Mouse (Mus musculus) heart, embryonic 11.5 days (tissue): ENCODE data around the gene Fstl1. TPM values are rescaled to one million over a fixed set of nuclear protein-coding genes. Genes with fewer than 3 reads are reported as not detected.

Experiments used
- ATAC-seq: fragments of 200-750 bp; cut with Nextera tagmentation; replicated peaks from 2 replicates; pipeline ENCODE4 v1.8.0; 2017; ENCODE audit warnings: moderate library complexity; ENCODE audit not compliant: insufficient number of reproducible peaks, low FRiP score, low TSS enrichment
- H3K27ac ChIP-seq: fragments of 300-500 bp; sonication (generic); 2 replicates; pipeline ENCODE4 v1.5.1; 2014; ENCODE audit warnings: mild to moderate bottlenecking, low read depth, low read length
- H3K27me3 ChIP-seq: fragments of 300-500 bp; sonication (generic); 2 replicates; pipeline ENCODE4 v1.6.1; 2014; ENCODE audit warnings: mild to moderate bottlenecking, low read length, mixed read lengths; ENCODE audit not compliant: control insufficient read depth, insufficient read depth
- H3K36me3 ChIP-seq: fragments of 300-500 bp; sonication (generic); 2 replicates; pipeline ENCODE4 v1.6.1; 2014; ENCODE audit warnings: mild to moderate bottlenecking, low read length, moderate library complexity, mixed read lengths; ENCODE audit not compliant: control insufficient read depth, insufficient read depth
- H3K4me1 ChIP-seq: fragments of 300-500 bp; sonication (generic); 2 replicates; pipeline ENCODE4 v1.6.1; 2014; ENCODE audit warnings: low read length; ENCODE audit not compliant: control insufficient read depth, insufficient read depth
- H3K4me2 ChIP-seq: fragments of 300-500 bp; sonication (generic); 2 replicates; pipeline ENCODE4 v1.6.1; 2014; ENCODE audit warnings: mild to moderate bottlenecking, moderate library complexity
- H3K4me3 ChIP-seq: fragments of 300-500 bp; sonication (generic); 2 replicates; pipeline ENCODE4 v1.5.1; 2014; ENCODE audit warnings: low read depth, low read length
- H3K9ac ChIP-seq: fragments of 300-500 bp; sonication (generic); 2 replicates; pipeline ENCODE4 v1.6.1; 2014; ENCODE audit warnings: mild to moderate bottlenecking, low read depth, low read length, moderate library complexity
- H3K9me3 ChIP-seq: fragments of 300-500 bp; sonication (generic); replicated peaks from 2 replicates; pipeline ENCODE4 v1.6.1; 2016; ENCODE audit warnings: low read length; ENCODE audit not compliant: control insufficient read depth
- WGBS: fragments of 180-500 bp; shearing (Covaris S2); extraction: QIAGEN DNeasy Blood & Tissue Kit; methylation state at CpG from one replicate; pipeline ENCODE4 v1.1.7; 2014; ENCODE audit not compliant: insufficient replicate concordance; 5-methylcytosine and 5-hydroxymethylcytosine counted together
- polyA plus RNA-seq: library from polyadenylated mRNA; unstranded; fragments of >200 nt; fragmentation: Nextera tagmentation; extraction: Ambion mirVana; gene quantifications from 2 replicates; pipeline ENCODE4 v1.2.1, GENCODE M21; 2014

The Fstl1 gene
- polyA plus RNA-seq, 1 experiment from 2014 or later, result 503 TPM

GRCm38 (mm10) chr16:37807269-37807668, 30.6 kb downstream of the Fstl1 start:
- Histone ChIP-seq H3K27me3 (no peaks in the 10 kb centered on the region), H3K4me1 (peaks cover 23% of the 10 kb centered on the region), H3K4me2 (no peak overlapping the region), H3K36me3 (peaks cover 31% of the 10 kb centered on the region), H3K27ac (0 out of 2 replicates have a peak overlapping the region, but pooled peaks have one; percentile 7), H3K9me3 (0 out of 2 replicates have a peak, but pooled peaks cover 2% of the 10 kb centered on the region), H3K9ac (no peak overlapping the region), H3K4me3 (no peak overlapping the region)
- 76% methylated on average over 8 of the region's 8 CpGs for WGBS
- no peak for ATAC-seq

GRCm38 (mm10) chr16:37808866-37809622, 32.4 kb downstream of the Fstl1 start:
- 38% methylated on average over 10 of the region's 10 CpGs for WGBS
- ATAC-seq, result no peak
- Histone ChIP-seq H3K4me2 (no peak overlapping the region), H3K4me1 (peaks cover 39% of the 10 kb centered on the region), H3K9ac (no peak overlapping the region), H3K36me3 (peaks cover 13% of the 10 kb centered on the region), H3K27ac (peak overlapping the region; percentile 75), H3K9me3 (0 out of 2 replicates have a peak, but pooled peaks cover 2% of the 10 kb centered on the region), H3K4me3 (no peak overlapping the region), H3K27me3 (no peaks in the 10 kb centered on the region)

- Histone ChIP-seq H3K4me3 (no peak overlapping the region), H3K9me3 (0 out of 2 replicates have a peak, but pooled peaks cover 2% of the 10 kb centered on the region), H3K4me2 (no peak overlapping the region), H3K27ac (peak overlapping the region; percentile 75), H3K9ac (no peak overlapping the region), H3K27me3 (no peaks in the 10 kb centered on the region), H3K36me3 (peaks cover 8% of the 10 kb centered on the region), H3K4me1 (peaks cover 40% of the 10 kb centered on the region)
- WGBS, result 71% methylated on average over 6 of the region's 6 CpGs
- no peak for ATAC-seq
These were observed 32.9 kb downstream of the Fstl1 start for GRCm38 (mm10) chr16:37809623-37809992.

GRCm38 (mm10) chr16:37811874-37812273, 35.2 kb downstream of the Fstl1 start:
- WGBS, result 77% methylated on average over 8 of the region's 8 CpGs
- H3K27ac ChIP-seq, result peak overlapping the region; percentile 82
- no peaks in the 10 kb centered on the region for H3K27me3 ChIP-seq
- H3K4me1 ChIP-seq, result peaks cover 40% of the 10 kb centered on the region
- H3K4me2 ChIP-seq, result no peak overlapping the region
- H3K4me3 ChIP-seq, result no peak overlapping the region
- H3K9ac ChIP-seq, result peak overlapping the region; percentile 4
- H3K36me3 ChIP-seq, result 0 out of 2 replicates have a peak, but pooled peaks cover 4% of the 10 kb centered on the region
- H3K9me3 ChIP-seq, result no peaks in the 10 kb centered on the region
- no peak for ATAC-seq

GRCm38 (mm10) chr16:37812474-37812886, 35.8 kb downstream of the Fstl1 start:
- H3K9me3 ChIP-seq, result no peaks in the 10 kb centered on the region
- H3K4me3 ChIP-seq, result no peak overlapping the region
- WGBS, result 31% methylated on average over 9 of the region's 9 CpGs
- H3K9ac ChIP-seq, result peak overlapping the region; percentile 4
- H3K36me3 ChIP-seq, result 0 out of 2 replicates have a peak, but pooled peaks cover 4% of the 10 kb centered on the region
- peak overlapping the region; percentile 31; the same call in 1 of the 2 replicates for H3K4me2 ChIP-seq
- H3K27ac ChIP-seq, result peak overlapping the region; percentile 82
- H3K4me1 ChIP-seq, result peaks cover 37% of the 10 kb centered on the region
- ATAC-seq, result 0 out of 2 replicates have a peak, but pooled peaks have one; percentile 42
- no peaks in the 10 kb centered on the region for H3K27me3 ChIP-seq

DNA sequence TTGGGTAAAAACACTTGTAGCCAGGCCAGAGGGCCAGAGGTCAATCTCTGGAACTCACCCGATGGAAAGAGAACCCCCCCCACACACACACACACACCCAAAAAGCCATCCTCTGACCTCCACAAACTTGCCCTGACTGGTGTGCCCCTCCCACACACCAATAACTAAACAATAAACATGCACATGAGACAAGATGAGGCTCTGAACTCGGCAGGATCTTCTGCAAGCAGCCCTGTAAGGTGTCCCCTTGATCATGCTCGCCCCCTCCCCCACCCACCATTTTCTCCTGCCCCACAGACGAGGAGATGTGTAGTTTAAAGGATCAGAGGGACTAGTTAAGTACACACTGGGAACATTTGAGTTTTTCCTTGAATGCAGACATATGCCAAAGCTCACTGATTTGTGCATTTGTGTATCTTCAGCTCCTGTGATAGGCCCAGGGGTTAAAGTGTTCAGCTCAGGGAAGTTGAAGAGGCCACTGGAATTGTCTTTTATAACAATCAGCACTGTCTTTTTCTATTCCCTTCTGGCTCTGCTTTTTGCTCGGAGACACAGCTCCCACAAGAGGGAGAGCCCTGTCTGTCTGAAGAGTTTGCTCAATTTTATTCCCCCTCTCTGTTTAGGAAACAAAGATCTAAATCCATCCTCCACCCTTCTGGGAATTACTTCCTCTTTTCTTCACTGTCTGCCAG, 37.2 kb downstream of the Fstl1 start:
- 40% methylated on average over 5 of the region's 5 CpGs for WGBS
- ATAC-seq, result no peak
- Histone ChIP-seq H3K9me3 (no peaks in the 10 kb centered on the region), H3K36me3 (peaks cover 9% of the 10 kb centered on the region), H3K4me1 (peaks cover 33% of the 10 kb centered on the region), H3K4me2 (peak overlapping the region; percentile 31), H3K9ac (no peak overlapping the region), H3K4me3 (no peak overlapping the region), H3K27me3 (no peaks in the 10 kb centered on the region), H3K27ac (peak overlapping the region; percentile 57)

DNA sequence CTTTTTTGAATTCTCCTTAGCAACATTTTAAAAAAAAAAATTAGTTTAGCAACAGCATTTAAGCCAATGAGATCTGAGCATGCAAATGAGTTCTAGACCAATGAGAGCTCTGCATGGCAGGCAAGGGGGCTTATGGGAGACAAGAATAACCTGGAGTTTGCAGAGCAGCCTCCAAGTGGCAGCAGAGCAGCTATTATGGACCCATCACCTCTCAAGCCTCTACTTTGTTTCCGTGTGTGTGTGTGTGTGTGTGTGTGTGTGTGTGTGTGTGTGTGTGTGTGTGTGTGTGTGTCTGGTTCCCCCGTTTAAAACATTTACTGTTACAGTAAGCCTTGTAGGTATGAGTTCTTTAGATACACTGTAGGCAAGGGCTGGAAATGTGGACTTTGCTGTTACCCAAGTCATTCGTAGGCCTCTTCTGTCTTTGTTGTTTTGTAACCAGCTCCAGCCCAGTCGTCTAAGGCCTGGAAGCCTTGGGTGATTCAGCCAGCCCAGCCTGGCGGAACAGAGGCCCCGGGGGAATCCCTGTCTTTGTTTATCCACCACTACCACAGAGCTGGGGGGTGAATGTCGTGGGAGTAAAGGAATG, 37.8 kb downstream of the Fstl1 start:
- 41% methylated on average over 7 of the region's 7 CpGs for WGBS
- Histone ChIP-seq H3K4me3 (no peak overlapping the region), H3K4me2 (no peak overlapping the region; the same call in 1 of the 2 replicates), H3K9me3 (no peaks in the 10 kb centered on the region), H3K4me1 (peaks cover 26% of the 10 kb centered on the region), H3K9ac (no peak overlapping the region), H3K36me3 (peaks cover 15% of the 10 kb centered on the region), H3K27me3 (no peaks in the 10 kb centered on the region), H3K27ac (peak overlapping the region; percentile 64)
- ATAC-seq, result peak; percentile 74

DNA sequence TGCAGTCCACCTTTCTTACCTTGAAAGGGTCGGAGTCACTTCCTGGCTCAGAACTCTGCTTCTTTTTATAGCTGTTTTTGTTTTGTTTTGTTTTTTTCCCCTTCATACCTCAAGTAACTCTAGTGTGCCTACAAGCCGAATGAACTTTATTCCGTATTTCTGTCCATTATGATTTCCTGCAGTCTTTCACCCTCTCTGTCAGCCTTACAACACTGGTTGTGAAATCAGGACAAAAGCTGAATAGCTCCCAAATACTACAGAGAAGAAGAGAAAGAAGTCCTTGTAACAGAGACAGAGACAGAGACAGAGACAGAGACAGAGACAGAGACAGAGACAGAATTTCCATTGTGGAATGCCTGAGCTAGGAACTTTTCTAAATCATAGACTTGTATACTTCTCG, 41.3 kb downstream of the Fstl1 start:
- 90% methylated on average over 4 of the region's 4 CpGs for WGBS
- no peak overlapping the region for H3K27ac ChIP-seq
- peaks cover 39% of the 10 kb centered on the region for H3K36me3 ChIP-seq

More for the DNA sequence above, 41.3 kb downstream of the Fstl1 start:
- no peaks in the 10 kb centered on the region for H3K27me3 ChIP-seq
- H3K9me3 ChIP-seq, result no peaks in the 10 kb centered on the region
- H3K4me2 ChIP-seq, result no peak overlapping the region
- ATAC-seq, result no peak
- peaks cover 10% of the 10 kb centered on the region for H3K4me1 ChIP-seq
- H3K4me3 ChIP-seq, result no peak overlapping the region
- H3K9ac ChIP-seq, result no peak overlapping the region
